Comparison of ENCODE assay signal across 8 mouse cellular contexts in the genomic region with DNA sequence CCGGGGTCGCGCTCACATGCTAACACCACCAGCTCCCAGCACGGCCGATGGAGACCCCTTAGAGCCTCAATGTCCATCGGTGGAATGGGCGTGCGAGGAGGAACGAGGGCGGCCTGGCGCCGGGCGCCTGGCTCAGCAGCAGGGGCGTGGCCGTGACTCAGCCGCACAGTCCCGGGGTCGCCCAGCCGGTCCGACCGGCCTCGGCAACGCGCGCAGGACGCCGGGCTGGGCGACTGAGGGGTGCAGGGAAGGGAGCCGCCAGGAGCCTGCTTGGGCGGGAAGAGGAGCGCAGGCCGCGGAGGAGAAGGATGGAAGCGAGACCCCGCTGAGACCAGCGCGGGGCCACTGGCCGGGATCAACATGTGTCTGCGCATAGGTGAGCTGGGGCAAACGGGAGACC. TPM values are rescaled to one million over a fixed set of nuclear protein-coding genes. Genes with fewer than 3 reads are reported as not detected.
DNase-seq lines count a peak whose midpoint lies in the region; ATAC-seq and TF ChIP-seq lines count a peak whose summit lies in the region.

A gene (plus strand): TSS at position 193 of the 400 bp plus-strand sequence.

- no peaks in the 10 kb centered on the region for H3K9me3 ChIP-seq in megakaryocyte, embryonic 14.5 days
- no peaks in the 10 kb centered on the region for H3K9me3 ChIP-seq in hindbrain, postnatal 0 days (ENCODE audit: low read length)
- no peaks in the 10 kb centered on the region for H3K9me3 ChIP-seq in lung, embryonic 16.5 days (ENCODE audit: control insufficient read depth, low read length)

- DNase-seq in hindbrain, postnatal 0 days (ENCODE audit: low spot score), result no peak
- peak; percentile 87 for DNase-seq in urinary bladder, postnatal 14 days (ENCODE audit: low spot score)
- DNase-seq in gastrocnemius, adult 8-10 months (ENCODE audit: low spot score in 2 of 2), result no peak
- DNase-seq in retina, postnatal 1 day, result no peak
- DNase-seq in left cerebral cortex, postnatal 25 days (ENCODE audit: low spot score in 2 of 2), result no peak

- peaks cover 82% of the 10 kb centered on the region for H3K27me3 ChIP-seq in megakaryocyte, embryonic 14.5 days (replicated peaks)
- peaks cover 26% of the 10 kb centered on the region for H3K27me3 ChIP-seq in hindbrain, postnatal 0 days (ENCODE audit: insufficient read depth, low read length)
- H3K27me3 ChIP-seq in lung, embryonic 16.5 days (ENCODE audit: control insufficient read depth, insufficient read depth, low read depth, low read length), result peaks cover 15% of the 10 kb centered on the region

- no peaks in the 10 kb centered on the region for H3K36me3 ChIP-seq in megakaryocyte, embryonic 14.5 days (replicated peaks; ENCODE audit: low read length)
- H3K36me3 ChIP-seq in hindbrain, postnatal 0 days (ENCODE audit: insufficient read depth, low read length), result no peaks in the 10 kb centered on the region
- no peaks in the 10 kb centered on the region for H3K36me3 ChIP-seq in lung, embryonic 16.5 days (ENCODE audit: control insufficient read depth, insufficient read depth, low read length)

- TF ChIP-seq CTCF in hindbrain, postnatal 0 days (IDR thresholded peaks at IDR 0.05; ENCODE audit: low read depth), result no peak

- H3K9ac ChIP-seq in hindbrain, postnatal 0 days (replicated peaks; ENCODE audit: low read length), result 0 out of 2 replicates have a peak within 1 kb of the TSS, but pooled peaks have one; percentile 4
- peak within 1 kb of the TSS; percentile 51 for H3K9ac ChIP-seq in lung, embryonic 16.5 days (ENCODE audit: low read length)

- ATAC-seq in megakaryocyte, adult 5-6 weeks (ENCODE audit: poor library complexity, severe bottlenecking), result no peak
- no peak for ATAC-seq in hindbrain, postnatal 0 days
- peak; percentile 86 for ATAC-seq in lung, embryonic 16.5 days (ENCODE audit: low read depth)

- WGBS in hindbrain, postnatal 0 days, result 3% methylated on average over 36 of the region's 40 CpGs
- WGBS in lung, embryonic 16.5 days, result 1% methylated on average over 38 of the region's 40 CpGs

- intact Hi-C loops in left cerebral cortex, postnatal 25 days (cut with DNase I), result no loop called here

- H3K27ac ChIP-seq in hindbrain, postnatal 0 days, result no peak within 1 kb of the TSS
- no peak within 1 kb of the TSS for H3K27ac ChIP-seq in lung, embryonic 16.5 days (ENCODE audit: low read length)

- peak within 1 kb of the TSS; percentile 43 for H3K4me2 ChIP-seq in hindbrain, postnatal 0 days (ENCODE audit: low read depth, low read length)
- peak within 1 kb of the TSS; percentile 51 for H3K4me2 ChIP-seq in lung, embryonic 16.5 days (ENCODE audit: low read depth, low read length)

- peak within 1 kb of the TSS; percentile 87 for H3K4me3 ChIP-seq in megakaryocyte, embryonic 14.5 days (replicated peaks)
- peak within 1 kb of the TSS; percentile 15 for H3K4me3 ChIP-seq in hindbrain, postnatal 0 days (ENCODE audit: low read length)
- peak within 1 kb of the TSS; percentile 44 for H3K4me3 ChIP-seq in lung, embryonic 16.5 days (ENCODE audit: low read length)

- peaks cover 13% of the 10 kb centered on the region for H3K4me1 ChIP-seq in megakaryocyte, embryonic 14.5 days
- H3K4me1 ChIP-seq in hindbrain, postnatal 0 days (ENCODE audit: insufficient read depth, low read length), result 0 out of 2 replicates have a peak, but pooled peaks cover 3% of the 10 kb centered on the region
- H3K4me1 ChIP-seq in lung, embryonic 16.5 days (replicated peaks; ENCODE audit: control insufficient read depth, insufficient read depth, low read length), result peaks cover 15% of the 10 kb centered on the region

RNA-seq across cellular contexts. Expression of the gene that starts here (rescaled TPM):
- polyA plus RNA-seq in megakaryocyte, embryonic 14.5 days (2012; ENCODE audit: insufficient read depth, low replicate concordance), result not detected in 2 replicates
- not detected in 2 replicates for total RNA-seq in megakaryocyte, adult 5-6 weeks (2015)
- not detected in 2 replicates for total RNA-seq in megakaryocyte, adult 5-6 weeks (2017)
- total RNA-seq in hindbrain, postnatal 0 days (2014; rRNA removed), result not detected in 2 replicates
- 0.19 and 0.39 TPM in 2 replicates for polyA plus RNA-seq in hindbrain, postnatal 0 days (2015; fragmentation: Nextera tagmentation; extraction: Ambion mirVana)
- polyA plus RNA-seq in lung, embryonic 16.5 days (2015; fragmentation: Nextera tagmentation; extraction: Ambion mirVana), result 16.3 and 17.7 TPM in 2 replicates
- not detected for total RNA-seq in gastrocnemius, adult 8-10 months (2022)
- not detected for total RNA-seq in left cerebral cortex, postnatal 25 days (2021)

Comparison
In these comparisons a context has a peak if more than half of its experiments do, and no peak if none do; other contexts are left out.
1. RNA of the gene that starts here (polyA plus RNA-seq): 16.3 to 17.7 TPM in lung, embryonic 16.5 days; 0.19 to 0.39 TPM in hindbrain, postnatal 0 days and not detected in megakaryocyte, embryonic 14.5 days; every median in the first group is over 10 times any median in the second.
2. H3K4me3 ChIP-seq: peak in every context shown above with its lines; median percentile 87 in megakaryocyte, embryonic 14.5 days; 44 in lung, embryonic 16.5 days; 15 in hindbrain, postnatal 0 days.